Mouse (Mus musculus): ENCODE results near the gene Snap47. TPM values are rescaled to one million over a fixed set of nuclear protein-coding genes. Genes with fewer than 3 reads are reported as not detected.
"Not testable (repeated sequence)": the region's sequence is repeated elsewhere in the genome, so short reads cannot be mapped to it uniquely, and the experiment has no call there.

The Snap47 gene
- polyA plus RNA-seq, 1 experiment from 2014 or later: 87.3 TPM

GRCm38 (mm10) chr11:59377999-59378398 lies 73.0 kb downstream of the Snap47 start:
- H3K9me3 ChIP-seq (ENCODE audit: low read depth, low read length): no peaks in the 10 kb centered on the region
- DNase-seq (no peak), ATAC-seq (ENCODE audit: insufficient read depth) (no peak)
- H3K4me2 ChIP-seq: no peak overlapping the region
- no peaks in the 10 kb centered on the region for H3K36me3 ChIP-seq (ENCODE audit: insufficient read depth)
- no peak overlapping the region for H3K27ac ChIP-seq (ENCODE audit: low read depth)
- WGBS: 77% methylated on average over 3 of the region's 3 CpGs
- no peak overlapping the region for H3K9ac ChIP-seq
- H3K4me3 ChIP-seq (ENCODE audit: low read depth, low read length): no peak overlapping the region
- TF ChIP-seq CTCF (IDR thresholded peaks at IDR 0.05; ENCODE audit: low read depth): no peak
- no peaks in the 10 kb centered on the region for H3K4me1 ChIP-seq (ENCODE audit: insufficient read depth)
- no peaks in the 10 kb centered on the region for H3K27me3 ChIP-seq (ENCODE audit: insufficient read depth, low read length)

- no peaks in the 10 kb centered on the region for H3K4me1 ChIP-seq (ENCODE audit: insufficient read depth)
- WGBS: 68% methylated on average over 16 of the region's 16 CpGs
- no peak within 1 kb of the TSS for H3K9ac ChIP-seq
- no peaks in the 10 kb centered on the region for H3K9me3 ChIP-seq (ENCODE audit: low read depth, low read length)
- H3K27me3 ChIP-seq (ENCODE audit: insufficient read depth, low read length): no peaks in the 10 kb centered on the region
- no peaks in the 10 kb centered on the region for H3K36me3 ChIP-seq (ENCODE audit: insufficient read depth)
- H3K4me3 ChIP-seq (ENCODE audit: low read depth, low read length): no peak within 1 kb of the TSS
- no peak within 1 kb of the TSS for H3K27ac ChIP-seq (ENCODE audit: low read depth)
- TF ChIP-seq CTCF (IDR thresholded peaks at IDR 0.05; ENCODE audit: low read depth): no peak; the same call in 1 of the 2 replicates
- DNase-seq (no peak), ATAC-seq (ENCODE audit: insufficient read depth) (no peak)
- no peak within 1 kb of the TSS for H3K4me2 ChIP-seq
Measured at GRCm38 (mm10) chr11:59375475-59375874, 75.5 kb downstream of the Snap47 start, which contains the start of gene Prss38. Gene Prss38, minus strand, starts transcription at chr11:59375657.

- TF ChIP-seq CTCF (IDR thresholded peaks at IDR 0.05; ENCODE audit: low read depth): no peak
- WGBS: 62% methylated on average over 11 of the region's 11 CpGs
- H3K4me2 ChIP-seq: no peak overlapping the region
- peaks cover 2% of the 10 kb centered on the region; the same call in 1 of the 2 replicates for H3K4me1 ChIP-seq (ENCODE audit: insufficient read depth)
- no peak overlapping the region for H3K9ac ChIP-seq
- no peaks in the 10 kb centered on the region for H3K27me3 ChIP-seq (ENCODE audit: insufficient read depth, low read length)
- H3K9me3 ChIP-seq (ENCODE audit: low read depth, low read length): no peaks in the 10 kb centered on the region
- ATAC-seq (ENCODE audit: insufficient read depth) (no peak), DNase-seq (no peak)
- no peak overlapping the region for H3K4me3 ChIP-seq (ENCODE audit: low read depth, low read length)
- H3K27ac ChIP-seq (ENCODE audit: low read depth): no peak overlapping the region
- no peaks in the 10 kb centered on the region for H3K36me3 ChIP-seq (ENCODE audit: insufficient read depth)
Measured at GRCm38 (mm10) chr11:59369848-59370247, 81.1 kb downstream of the Snap47 start.

- not testable (repeated sequence) for H3K4me2 ChIP-seq; DNase-seq; H3K36me3 ChIP-seq (ENCODE audit: insufficient read depth); H3K27ac ChIP-seq (ENCODE audit: low read depth); ATAC-seq (ENCODE audit: insufficient read depth); H3K4me1 ChIP-seq (ENCODE audit: insufficient read depth); H3K27me3 ChIP-seq (ENCODE audit: insufficient read depth, low read length); H3K4me3 ChIP-seq (ENCODE audit: low read depth, low read length); H3K9ac ChIP-seq; H3K9me3 ChIP-seq (ENCODE audit: low read depth, low read length)
- 75% methylated on average over 4 of the region's 4 CpGs for WGBS
Measured at GRCm38 (mm10) chr11:59367955-59368354, 83.0 kb downstream of the Snap47 start.

GRCm38 (mm10) chr11:59366633-59367032 lies 84.4 kb downstream of the Snap47 start:
- TF ChIP-seq CTCF (IDR thresholded peaks at IDR 0.05; ENCODE audit: low read depth): peak; percentile 64
- H3K27me3 ChIP-seq (ENCODE audit: insufficient read depth, low read length): no peaks in the 10 kb centered on the region
- ATAC-seq (ENCODE audit: insufficient read depth): no peak
- DNase-seq: peak; percentile 55
- no peaks in the 10 kb centered on the region for H3K36me3 ChIP-seq (ENCODE audit: insufficient read depth)
- no peak overlapping the region for H3K4me3 ChIP-seq (ENCODE audit: low read depth, low read length)
- no peak overlapping the region for H3K27ac ChIP-seq (ENCODE audit: low read depth)
- 38% methylated on average over 3 of the region's 3 CpGs for WGBS
- no peaks in the 10 kb centered on the region for H3K9me3 ChIP-seq (ENCODE audit: low read depth, low read length)
- peaks cover 8% of the 10 kb centered on the region; the same call in 1 of the 2 replicates for H3K4me1 ChIP-seq (ENCODE audit: insufficient read depth)
- no peak overlapping the region for H3K4me2 ChIP-seq
- no peak overlapping the region for H3K9ac ChIP-seq

- no peak for TF ChIP-seq CTCF (IDR thresholded peaks at IDR 0.05; ENCODE audit: low read depth)
- H3K4me3 ChIP-seq (ENCODE audit: low read depth, low read length): no peak overlapping the region
- no peaks in the 10 kb centered on the region for H3K36me3 ChIP-seq (ENCODE audit: insufficient read depth)
- no peak overlapping the region for H3K9ac ChIP-seq
- H3K4me2 ChIP-seq: no peak overlapping the region
- H3K27me3 ChIP-seq (ENCODE audit: insufficient read depth, low read length): no peaks in the 10 kb centered on the region
- no peak overlapping the region for H3K27ac ChIP-seq (ENCODE audit: low read depth)
- no peaks in the 10 kb centered on the region for H3K9me3 ChIP-seq (ENCODE audit: low read depth, low read length)
- WGBS: 71% methylated on average over 3 of the region's 3 CpGs
- DNase-seq: no peak
- no peak for ATAC-seq (ENCODE audit: insufficient read depth)
- H3K4me1 ChIP-seq (ENCODE audit: insufficient read depth): peaks cover 8% of the 10 kb centered on the region; the same call in 1 of the 2 replicates
Measured at GRCm38 (mm10) chr11:59366031-59366430, 85.0 kb downstream of the Snap47 start.

- Histone ChIP-seq H3K27me3 (ENCODE audit: insufficient read depth, low read length) (no peaks in the 10 kb centered on the region), H3K9me3 (ENCODE audit: low read depth, low read length) (no peaks in the 10 kb centered on the region), H3K27ac (ENCODE audit: low read depth) (peak overlapping the region; percentile 86), H3K36me3 (ENCODE audit: insufficient read depth) (no peaks in the 10 kb centered on the region), H3K9ac (peak overlapping the region; percentile 13; the same call in 1 of the 2 replicates), H3K4me2 (no peak overlapping the region), H3K4me3 (ENCODE audit: low read depth, low read length) (no peak overlapping the region), H3K4me1 (ENCODE audit: insufficient read depth) (peaks cover 8% of the 10 kb centered on the region; the same call in 1 of the 2 replicates)
- WGBS: 22% methylated on average over 3 of the region's 3 CpGs
- ATAC-seq (ENCODE audit: insufficient read depth) (peak; percentile 76; the same call in 1 of the 2 replicates), DNase-seq (peak; percentile 78)
- no peak for TF ChIP-seq CTCF (IDR thresholded peaks at IDR 0.05; ENCODE audit: low read depth)
Measured at GRCm38 (mm10) chr11:59364417-59364816, 86.6 kb downstream of the Snap47 start.

All from lung, embryonic 14.5 days (tissue).